Mouse (Mus musculus) lung, postnatal 0 days (tissue): ENCODE results near the gene Glra4. TPM values are rescaled to one million over a fixed set of nuclear protein-coding genes. Genes with fewer than 3 reads are reported as not detected.

Source experiments
- ATAC-seq: fragments of 200-750 bp; cut with Nextera tagmentation; 2 replicates; pipeline ENCODE4 v1.8.0; 2017; ENCODE audit warnings: moderate library complexity
- DNase-seq: peaks from one replicate; pipeline ENCODE4 v3.0.0-alpha.2; 2016; ENCODE audit warnings: low spot score
- H3K27ac ChIP-seq: fragments of 300-500 bp; sonication (generic); 2 replicates; pipeline ENCODE4 v1.5.1; 2014; ENCODE audit warnings: antibody characterized with exemption, mild to moderate bottlenecking, low read length, mixed read lengths
- H3K27me3 ChIP-seq: fragments of 300-500 bp; sonication (generic); replicated peaks from 2 replicates; pipeline ENCODE4 v1.6.1; 2014; ENCODE audit warnings: low read length, mixed read lengths; ENCODE audit not compliant: insufficient read depth
- H3K36me3 ChIP-seq: fragments of 300-500 bp; sonication (generic); 2 replicates; pipeline ENCODE4 v1.6.1; 2014; ENCODE audit warnings: low read length, mixed read lengths; ENCODE audit not compliant: insufficient read depth
- H3K4me1 ChIP-seq: fragments of 300-500 bp; sonication (generic); 2 replicates; pipeline ENCODE4 v1.6.1; 2014; ENCODE audit warnings: antibody characterized with exemption, low read depth, low read length, mixed read lengths; ENCODE audit not compliant: insufficient read depth
- H3K4me2 ChIP-seq: fragments of 300-500 bp; sonication (generic); replicated peaks from 2 replicates; pipeline ENCODE4 v1.6.1; 2014; ENCODE audit warnings: low read depth, mild to moderate bottlenecking, low read length, moderate library complexity, mixed read lengths
- H3K4me3 ChIP-seq: fragments of 300-500 bp; sonication (generic); 2 replicates; pipeline ENCODE4 v1.5.1; 2014; ENCODE audit warnings: low read depth, low read length
- H3K9ac ChIP-seq: fragments of 300-500 bp; sonication (generic); replicated peaks from 2 replicates; pipeline ENCODE4 v1.6.1; 2014; ENCODE audit warnings: low read depth, mild to moderate bottlenecking
- H3K9me3 ChIP-seq: fragments of 300-500 bp; sonication (generic); 2 replicates; pipeline ENCODE4 v1.6.1; 2016; ENCODE audit warnings: low read length, mixed read lengths
- CTCF ChIP-seq: IDR thresholded peaks from 2 replicates; pipeline ENCODE4 v1.5.1; 2016; ENCODE audit warnings: antibody characterized with exemption, mild to moderate bottlenecking
- EP300 ChIP-seq: IDR thresholded peaks from 2 replicates; pipeline ENCODE4 v1.6.1; 2016; ENCODE audit warnings: antibody characterized with exemption, mild to moderate bottlenecking, control low read depth
- WGBS: fragments of 180-500 bp; shearing (Covaris S2); extraction: QIAGEN DNeasy Blood & Tissue Kit; methylation state at CpG from one replicate; pipeline ENCODE4 v1.1.7; 2014; 5-methylcytosine and 5-hydroxymethylcytosine counted together
- polyA plus RNA-seq: library from polyadenylated mRNA; unstranded; fragments of >200 nt; fragmentation: Nextera tagmentation; extraction: Ambion mirVana; gene quantifications from 2 replicates; pipeline ENCODE4 v1.2.1, GENCODE M21; 2015

Glra4 gene
- polyA plus RNA-seq, 1 experiment from 2014 or later, result not detected

- DNase-seq (no peak), ATAC-seq (no peak)
- Histone ChIP-seq H3K27me3 (no peaks in the 10 kb centered on the region), H3K36me3 (no peaks in the 10 kb centered on the region), H3K4me3 (no peak overlapping the region), H3K4me2 (no peak overlapping the region), H3K9ac (no peak overlapping the region), H3K9me3 (no peaks in the 10 kb centered on the region), H3K27ac (no peak overlapping the region), H3K4me1 (no peaks in the 10 kb centered on the region)
- TF ChIP-seq EP300, result no peak
- TF ChIP-seq CTCF, result no peak
- WGBS, result 54% methylated on average over 4 of the region's 4 CpGs
These were observed 30.6 kb downstream of the Glra4 start for GRCm38 (mm10) chrX:136749329-136749728.

DNA sequence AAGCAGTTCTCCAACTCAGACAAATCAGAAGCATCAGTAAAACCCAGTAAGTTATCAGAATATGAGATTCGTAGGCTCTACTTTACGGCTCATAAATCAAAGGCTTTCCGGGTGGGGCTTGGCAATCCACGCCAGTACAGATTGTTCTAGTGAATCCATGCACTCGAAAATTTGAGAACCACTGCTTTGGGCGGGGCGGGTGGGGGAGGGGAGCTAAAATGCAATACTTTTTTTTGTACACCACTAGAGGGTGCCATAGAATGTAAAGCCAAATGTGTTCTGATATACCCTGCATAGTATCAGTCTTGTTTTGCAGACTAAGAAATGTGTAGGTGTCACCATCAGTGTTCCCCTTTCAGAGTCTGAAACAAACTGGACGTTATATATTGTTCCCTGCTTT lies 35.3 kb downstream of the Glra4 start:
- H3K27ac ChIP-seq, result no peak overlapping the region
- no peaks in the 10 kb centered on the region for H3K4me1 ChIP-seq
- no peaks in the 10 kb centered on the region for H3K27me3 ChIP-seq
- H3K9me3 ChIP-seq, result no peaks in the 10 kb centered on the region
- TF ChIP-seq CTCF (peak; percentile 48), EP300 (peak; percentile 50)
- ATAC-seq, result no peak
- 50% methylated on average over 8 of the region's 8 CpGs for WGBS
- no peaks in the 10 kb centered on the region for H3K36me3 ChIP-seq
- peak; percentile 63 for DNase-seq
- H3K4me2 ChIP-seq, result no peak overlapping the region
- no peak overlapping the region for H3K4me3 ChIP-seq
- H3K9ac ChIP-seq, result no peak overlapping the region

DNA sequence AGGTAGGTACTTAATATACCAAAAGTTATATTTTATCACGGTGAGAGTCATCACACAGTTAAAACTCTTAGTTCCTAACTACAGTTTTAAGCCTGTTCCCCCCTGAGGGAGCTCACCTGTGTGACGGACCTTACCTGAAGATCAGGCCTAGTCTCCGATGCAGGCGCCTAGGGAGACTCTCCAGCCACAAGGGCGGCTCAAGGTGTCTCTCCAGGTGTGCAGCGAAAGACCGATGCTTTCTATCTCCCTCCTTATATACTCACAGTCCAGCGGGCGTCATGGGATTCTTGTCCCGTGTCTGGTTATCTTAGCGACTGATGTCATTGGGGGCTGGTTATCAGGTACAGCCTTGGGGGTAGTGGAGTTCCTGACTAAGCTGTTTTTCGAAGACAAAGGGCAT lies 36.5 kb downstream of the Glra4 start, which contains the start of gene Morf4l2:
Morf4l2 (minus strand) TSS at position 232 of the 400 bp plus-strand sequence.
- ATAC-seq, result no peak
- WGBS, result 85% methylated on average over 12 of the region's 12 CpGs
- no peak for DNase-seq

DNA sequence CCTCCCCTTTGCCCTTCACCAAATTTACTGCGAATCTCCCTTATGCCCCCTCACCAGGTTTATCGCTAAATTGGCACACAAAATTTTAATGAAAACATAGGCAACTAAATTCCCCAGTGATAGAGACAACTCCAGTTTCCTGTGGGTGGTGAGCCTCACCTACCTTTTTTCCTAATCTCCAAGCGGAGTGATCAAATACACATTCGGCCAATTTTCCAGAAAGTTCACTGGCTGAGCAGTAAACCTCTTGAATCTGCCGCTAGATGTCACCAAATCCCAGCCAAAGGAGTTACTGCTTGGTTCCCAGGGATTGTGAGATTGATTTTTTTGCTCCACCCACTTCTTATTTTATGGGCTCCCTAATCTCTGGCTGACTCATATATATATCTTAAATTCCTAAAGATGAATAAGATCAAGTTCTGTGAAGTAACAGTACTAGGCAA lies 37.3 kb downstream of the Glra4 start:
- TF ChIP-seq EP300, result no peak
- TF ChIP-seq CTCF, result peak; percentile 71
- ATAC-seq (no peak), DNase-seq (peak; percentile 88)
- H3K9ac ChIP-seq, result peak overlapping the region; percentile 39; the same call in 1 of the 2 replicates
- peak overlapping the region; percentile 48 for H3K4me2 ChIP-seq
- H3K36me3 ChIP-seq, result no peaks in the 10 kb centered on the region
- H3K4me3 ChIP-seq, result peak overlapping the region; percentile 38
- peak overlapping the region; percentile 91 for H3K27ac ChIP-seq
- H3K9me3 ChIP-seq, result no peaks in the 10 kb centered on the region
- H3K4me1 ChIP-seq, result no peaks in the 10 kb centered on the region
- WGBS, result 19% methylated on average over 5 of the region's 5 CpGs
- H3K27me3 ChIP-seq, result no peaks in the 10 kb centered on the region

More for the DNA sequence above, 36.5 kb downstream of the Glra4 start, which contains the start of gene Morf4l2:
- H3K27ac ChIP-seq, result peak within 1 kb of the TSS; percentile 91
- no peaks in the 10 kb centered on the region for H3K27me3 ChIP-seq
- H3K4me1 ChIP-seq, result no peaks in the 10 kb centered on the region
- no peaks in the 10 kb centered on the region for H3K9me3 ChIP-seq
- H3K36me3 ChIP-seq, result no peaks in the 10 kb centered on the region
- no peak for TF ChIP-seq CTCF
- TF ChIP-seq EP300, result no peak
- H3K9ac ChIP-seq, result peak within 1 kb of the TSS; percentile 39; the same call in 1 of the 2 replicates
- H3K4me3 ChIP-seq, result peak within 1 kb of the TSS; percentile 38
- peak within 1 kb of the TSS; percentile 48 for H3K4me2 ChIP-seq

GRCm38 (mm10) chrX:136742241-136742640 lies 37.7 kb downstream of the Glra4 start:
- Histone ChIP-seq H3K27ac (peak overlapping the region; percentile 91), H3K9me3 (no peaks in the 10 kb centered on the region), H3K4me2 (peak overlapping the region; percentile 48), H3K27me3 (no peaks in the 10 kb centered on the region), H3K4me3 (peak overlapping the region; percentile 38), H3K9ac (peak overlapping the region; percentile 39; the same call in 1 of the 2 replicates), H3K4me1 (no peaks in the 10 kb centered on the region), H3K36me3 (no peaks in the 10 kb centered on the region)
- ATAC-seq (no peak), DNase-seq (no peak)
- TF ChIP-seq EP300 (no peak), CTCF (no peak)
- 17% methylated on average over 10 of the region's 10 CpGs for WGBS

GRCm38 (mm10) chrX:136741651-136742201 lies 38.2 kb downstream of the Glra4 start:
- Histone ChIP-seq H3K4me3 (peak overlapping the region; percentile 38), H3K27me3 (no peaks in the 10 kb centered on the region), H3K27ac (peak overlapping the region; percentile 91), H3K4me2 (peak overlapping the region; percentile 48), H3K36me3 (no peaks in the 10 kb centered on the region), H3K9me3 (no peaks in the 10 kb centered on the region), H3K9ac (no peak overlapping the region; the same call in 1 of the 2 replicates), H3K4me1 (no peaks in the 10 kb centered on the region)
- TF ChIP-seq CTCF (no peak), EP300 (no peak)
- ATAC-seq (peak; percentile 75), DNase-seq (peak; percentile 86)
- 35% methylated on average over 24 of the region's 46 CpGs for WGBS
